Mouse (Mus musculus) limb, embryonic 10.5 days (tissue): Measurements from ENCODE around the gene Arpp21. TPM values are rescaled to one million over a fixed set of nuclear protein-coding genes. Genes with fewer than 3 reads are reported as not detected.

Experiments
- DNase-seq: peaks from one replicate; pipeline ENCODE4 v3.0.0-alpha.2; 2017; ENCODE audit warnings: low spot score
- H3K27ac ChIP-seq: fragments of 300-500 bp; sonication (generic); 2 replicates; pipeline ENCODE4 v1.5.1; 2016; ENCODE audit warnings: mild to moderate bottlenecking
- H3K27me3 ChIP-seq: fragments of 300-500 bp; sonication (generic); 2 replicates; pipeline ENCODE4 v1.6.1; 2016; ENCODE audit warnings: low read depth, mild to moderate bottlenecking; ENCODE audit not compliant: poor library complexity, severe bottlenecking
- H3K36me3 ChIP-seq: fragments of 300-500 bp; sonication (generic); 2 replicates; pipeline ENCODE4 v1.6.1; 2016; ENCODE audit warnings: mild to moderate bottlenecking, moderate library complexity
- H3K4me1 ChIP-seq: fragments of 300-500 bp; sonication (generic); 2 replicates; pipeline ENCODE4 v1.6.1; 2016
- H3K4me3 ChIP-seq: fragments of 300-500 bp; sonication (generic); 2 replicates; pipeline ENCODE4 v1.5.1; 2016; ENCODE audit warnings: mild to moderate bottlenecking, moderate library complexity
- H3K9me3 ChIP-seq: fragments of 300-500 bp; sonication (generic); replicated peaks from 2 replicates; pipeline ENCODE4 v1.6.1; 2016; ENCODE audit warnings: mild to moderate bottlenecking
- WGBS: fragments of 180-500 bp; shearing (Covaris S2); methylation state at CpG from one replicate; pipeline ENCODE4 v1.1.7; 2016; 5-methylcytosine and 5-hydroxymethylcytosine counted together
- polyA plus RNA-seq: library from polyadenylated mRNA; unstranded; fragments of >200 nt; fragmentation: Nextera tagmentation; extraction: Ambion mirVana; gene quantifications from 2 replicates; pipeline ENCODE4 v1.2.1, GENCODE M21; 2016

Arpp21 gene
- polyA plus RNA-seq, 1 experiment from 2014 or later: 1.2 TPM

DNA sequence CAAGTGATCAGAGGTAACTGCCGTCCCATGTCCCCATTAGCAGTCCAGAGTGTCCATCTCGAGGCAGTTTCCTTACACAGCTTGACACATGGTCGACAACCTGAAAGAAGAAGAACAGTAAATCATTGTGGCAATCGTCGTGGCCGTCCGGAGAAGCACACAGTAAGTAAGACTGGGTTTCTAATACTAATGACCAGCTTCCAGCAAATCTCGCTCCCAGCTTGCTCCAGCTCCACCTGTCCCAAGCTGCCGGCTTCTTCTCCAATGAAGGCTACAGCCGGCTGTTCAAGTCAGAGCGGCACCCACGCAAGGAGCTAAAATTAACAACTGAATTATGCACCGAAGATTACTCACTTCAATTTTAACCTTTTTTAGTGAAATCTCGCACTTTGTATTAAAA is 48.1 kb downstream of the Arpp21 start:
- Histone ChIP-seq H3K36me3 (no peaks in the 10 kb centered on the region), H3K4me3 (no peak overlapping the region), H3K4me1 (peaks cover 21% of the 10 kb centered on the region), H3K27me3 (0 out of 2 replicates have a peak, but pooled peaks cover 5% of the 10 kb centered on the region), H3K27ac (no peak overlapping the region; the same call in 1 of the 2 replicates), H3K9me3 (no peaks in the 10 kb centered on the region)
- DNase-seq: no peak
- WGBS: 51% methylated on average over 14 of the region's 14 CpGs

DNA sequence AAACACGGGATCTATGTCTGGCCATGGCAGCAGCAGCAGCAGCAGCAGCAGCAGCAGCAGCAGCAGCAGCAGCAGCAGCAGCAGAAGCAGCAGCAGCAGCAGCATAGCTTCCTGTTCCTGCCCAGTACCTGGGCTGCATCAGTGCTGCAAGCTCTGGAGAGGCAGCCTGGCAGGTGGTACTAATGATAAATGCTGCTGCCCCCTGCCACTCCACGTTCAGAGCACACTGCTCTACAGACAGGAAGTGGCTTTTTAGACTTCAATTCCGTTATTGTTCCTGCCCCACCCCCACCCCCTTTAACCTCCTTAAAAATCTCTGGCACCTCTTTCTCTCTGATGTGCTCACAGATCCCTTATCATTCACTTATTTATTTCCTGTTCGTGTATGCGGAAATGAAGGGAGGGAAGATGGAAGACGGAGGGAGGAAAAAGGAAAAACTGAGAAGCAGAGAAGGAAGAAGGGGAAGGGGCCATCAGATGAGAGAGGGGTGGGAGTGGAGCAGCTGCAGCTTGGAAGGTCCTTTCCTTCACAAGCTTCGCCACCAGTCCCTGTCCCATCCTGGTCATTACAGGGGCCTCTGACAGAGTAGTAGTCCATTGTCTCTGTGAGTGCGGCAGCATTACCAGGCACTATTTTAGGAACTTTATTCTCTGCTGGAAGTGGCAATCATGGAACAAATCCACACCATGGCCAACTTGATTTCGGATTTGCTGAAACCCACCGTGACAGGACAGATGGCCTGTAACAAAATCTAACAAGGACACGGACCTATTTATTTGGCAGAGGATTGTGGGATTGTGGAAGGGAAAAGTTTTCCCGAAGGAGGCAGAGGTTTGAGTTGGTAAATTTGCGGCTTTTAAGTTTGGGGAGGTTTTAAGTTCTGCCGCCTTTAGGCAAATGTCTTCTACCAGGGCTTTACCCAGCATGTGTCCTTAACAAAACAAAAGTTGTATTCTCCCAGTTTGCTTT is 49.1 kb downstream of the Arpp21 start:
- Histone ChIP-seq H3K4me1 (peaks cover 21% of the 10 kb centered on the region), H3K4me3 (0 out of 2 replicates have a peak overlapping the region, but pooled peaks have one; percentile 4), H3K36me3 (no peaks in the 10 kb centered on the region), H3K27ac (peak overlapping the region; percentile 51), H3K27me3 (0 out of 2 replicates have a peak, but pooled peaks cover 5% of the 10 kb centered on the region), H3K9me3 (no peaks in the 10 kb centered on the region)
- 32% methylated on average over 14 of the region's 14 CpGs for WGBS
- peak; percentile 40 for DNase-seq

GRCm38 (mm10) chr9:112185746-112186145 is 50.0 kb downstream of the Arpp21 start:
- Histone ChIP-seq H3K4me1 (peaks cover 21% of the 10 kb centered on the region), H3K36me3 (no peaks in the 10 kb centered on the region), H3K27ac (no peak overlapping the region), H3K27me3 (0 out of 2 replicates have a peak, but pooled peaks cover 5% of the 10 kb centered on the region), H3K9me3 (no peaks in the 10 kb centered on the region), H3K4me3 (no peak overlapping the region)
- 75% methylated on average over 10 of the region's 10 CpGs for WGBS
- DNase-seq: no peak

GRCm38 (mm10) chr9:112182738-112183137 is 53.0 kb downstream of the Arpp21 start:
- DNase-seq: no peak
- H3K27ac ChIP-seq: no peak overlapping the region
- 0 out of 2 replicates have a peak, but pooled peaks cover 5% of the 10 kb centered on the region for H3K27me3 ChIP-seq
- no peaks in the 10 kb centered on the region for H3K36me3 ChIP-seq
- WGBS: 77% methylated on average over 3 of the region's 3 CpGs
- no peak overlapping the region for H3K4me3 ChIP-seq
- peaks cover 21% of the 10 kb centered on the region for H3K4me1 ChIP-seq
- H3K9me3 ChIP-seq: no peaks in the 10 kb centered on the region

GRCm38 (mm10) chr9:112180006-112180405 is 55.7 kb downstream of the Arpp21 start:
- no peak for DNase-seq
- Histone ChIP-seq H3K4me3 (no peak overlapping the region), H3K9me3 (no peaks in the 10 kb centered on the region), H3K27ac (no peak overlapping the region), H3K27me3 (0 out of 2 replicates have a peak, but pooled peaks cover 5% of the 10 kb centered on the region), H3K4me1 (0 out of 2 replicates have a peak, but pooled peaks cover 6% of the 10 kb centered on the region), H3K36me3 (no peaks in the 10 kb centered on the region)
- 87% methylated on average over 4 of the region's 4 CpGs for WGBS

- Histone ChIP-seq H3K9me3 (no peaks in the 10 kb centered on the region), H3K27me3 (no peaks in the 10 kb centered on the region), H3K4me3 (no peak overlapping the region), H3K4me1 (0 out of 2 replicates have a peak, but pooled peaks cover 9% of the 10 kb centered on the region), H3K27ac (no peak overlapping the region), H3K36me3 (no peaks in the 10 kb centered on the region)
- no peak for DNase-seq
- WGBS: 71% methylated on average over 5 of the region's 5 CpGs
Observed at GRCm38 (mm10) chr9:112178438-112178837, 57.3 kb downstream of the Arpp21 start.

DNA sequence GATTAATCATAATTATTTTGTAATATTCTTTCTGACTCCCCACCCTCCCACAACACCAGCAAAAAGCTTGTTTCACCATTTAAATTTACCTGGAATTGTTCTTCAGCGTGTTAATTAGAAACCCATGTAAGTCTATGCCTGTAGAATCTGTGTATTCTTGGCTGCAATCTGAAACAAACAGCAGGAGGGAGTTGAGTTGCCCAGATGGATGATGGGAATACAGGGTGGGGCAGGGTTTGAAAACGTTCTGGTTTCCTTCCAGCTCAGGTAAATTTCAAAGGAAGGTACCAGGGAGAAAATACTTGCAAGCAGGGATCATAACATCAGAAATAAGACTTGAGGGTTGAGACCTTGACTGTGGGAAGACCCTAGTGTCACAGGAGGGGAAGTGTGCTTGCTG is 58.2 kb downstream of the Arpp21 start:
- no peak for DNase-seq
- Histone ChIP-seq H3K36me3 (no peaks in the 10 kb centered on the region), H3K9me3 (no peaks in the 10 kb centered on the region), H3K4me1 (0 out of 2 replicates have a peak, but pooled peaks cover 9% of the 10 kb centered on the region), H3K4me3 (no peak overlapping the region), H3K27me3 (no peaks in the 10 kb centered on the region), H3K27ac (no peak overlapping the region)
- 80% methylated on average over 2 of the region's 2 CpGs for WGBS

GRCm38 (mm10) chr9:112176317-112176716 is 59.4 kb downstream of the Arpp21 start:
- Histone ChIP-seq H3K4me1 (0 out of 2 replicates have a peak, but pooled peaks cover 9% of the 10 kb centered on the region), H3K36me3 (no peaks in the 10 kb centered on the region), H3K27ac (no peak overlapping the region), H3K27me3 (no peaks in the 10 kb centered on the region), H3K9me3 (no peaks in the 10 kb centered on the region), H3K4me3 (no peak overlapping the region)
- no peak for DNase-seq
- 66% methylated on average over 6 of the region's 6 CpGs for WGBS

DNA sequence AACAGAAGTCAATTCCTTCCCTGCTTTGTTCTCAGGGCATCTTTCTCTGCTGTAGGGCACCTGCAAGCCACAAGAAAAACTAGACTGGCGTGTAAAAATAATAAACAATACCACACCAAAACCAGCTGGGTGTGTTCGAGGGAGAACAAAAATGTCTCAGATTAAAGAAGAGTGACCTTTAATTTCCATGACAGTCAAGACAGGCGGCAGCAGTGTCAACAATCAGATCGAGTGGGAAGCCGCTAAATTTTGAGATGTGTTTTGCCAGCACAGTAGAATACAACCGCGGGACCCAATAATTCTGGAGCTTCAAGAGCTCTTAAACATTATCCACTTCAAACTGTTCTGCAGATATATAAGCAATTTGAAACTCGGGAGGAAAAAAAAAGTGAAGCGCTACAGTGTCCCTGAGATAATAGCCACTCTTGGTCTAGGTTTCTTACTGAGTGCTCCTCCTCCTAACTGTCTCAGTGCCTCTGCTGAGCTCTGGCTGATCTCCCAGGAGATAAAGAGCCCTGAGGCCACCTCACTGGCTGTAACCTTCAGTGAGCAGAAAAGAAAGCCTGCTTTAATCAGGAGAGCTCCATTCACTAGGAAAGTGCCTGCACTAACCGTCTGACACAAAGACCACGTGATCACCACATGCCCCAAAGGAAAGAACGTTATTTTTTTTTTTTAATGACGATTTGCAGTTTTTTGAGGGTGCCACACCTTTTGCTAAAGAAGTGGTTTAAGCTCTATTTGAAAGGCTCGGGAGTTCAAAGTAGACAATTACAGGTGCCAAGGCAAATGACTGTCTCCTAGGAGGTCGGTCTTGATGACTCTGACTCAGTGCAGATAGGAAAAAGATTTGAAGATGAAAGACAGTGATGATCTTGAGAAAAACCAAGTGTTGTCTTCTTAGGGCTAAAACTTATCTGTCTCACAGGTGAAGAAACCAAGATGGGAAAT is 61.1 kb downstream of the Arpp21 start:
- no peak for DNase-seq
- 0 out of 2 replicates have a peak, but pooled peaks cover 9% of the 10 kb centered on the region for H3K4me1 ChIP-seq
- no peaks in the 10 kb centered on the region for H3K9me3 ChIP-seq
- no peaks in the 10 kb centered on the region for H3K36me3 ChIP-seq
- no peak overlapping the region for H3K27ac ChIP-seq
- no peaks in the 10 kb centered on the region for H3K27me3 ChIP-seq
- no peak overlapping the region for H3K4me3 ChIP-seq
- WGBS: 40% methylated on average over 15 of the region's 15 CpGs

- no peak for DNase-seq
- Histone ChIP-seq H3K9me3 (no peaks in the 10 kb centered on the region), H3K27ac (no peak overlapping the region), H3K4me1 (0 out of 2 replicates have a peak, but pooled peaks cover 9% of the 10 kb centered on the region), H3K4me3 (no peak overlapping the region), H3K27me3 (no peaks in the 10 kb centered on the region), H3K36me3 (no peaks in the 10 kb centered on the region)
- WGBS: 90% methylated on average over 5 of the region's 5 CpGs
Observed at GRCm38 (mm10) chr9:112173778-112174177, 62.0 kb downstream of the Arpp21 start.

- H3K4me3 ChIP-seq: no peak overlapping the region
- no peak overlapping the region for H3K27ac ChIP-seq
- no peak for DNase-seq
- H3K36me3 ChIP-seq: no peaks in the 10 kb centered on the region
- 89% methylated on average over 4 of the region's 4 CpGs for WGBS
- no peaks in the 10 kb centered on the region for H3K9me3 ChIP-seq
- H3K27me3 ChIP-seq: no peaks in the 10 kb centered on the region
- H3K4me1 ChIP-seq: no peaks in the 10 kb centered on the region
Observed at GRCm38 (mm10) chr9:112164677-112165076, 71.1 kb downstream of the Arpp21 start.

DNA sequence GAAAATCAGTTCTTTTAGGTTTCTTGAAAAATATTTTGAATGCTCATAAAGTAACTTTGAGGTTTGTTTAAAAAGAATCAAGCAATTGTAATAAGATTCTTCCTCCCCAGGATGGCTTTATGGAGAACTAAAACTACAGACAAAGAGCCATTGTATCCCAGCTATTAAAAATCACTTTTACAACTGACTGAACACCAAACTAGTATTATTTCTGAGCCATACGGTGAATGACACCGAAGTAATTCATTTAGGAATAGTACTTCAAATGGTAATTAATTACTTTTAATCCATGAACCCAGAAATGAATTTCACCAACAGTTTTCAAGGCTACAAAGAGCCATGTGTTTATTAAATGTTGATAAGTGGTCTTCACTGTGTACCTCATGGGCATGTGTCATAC is 74.8 kb downstream of the Arpp21 start:
- H3K4me1 ChIP-seq: no peaks in the 10 kb centered on the region
- no peaks in the 10 kb centered on the region for H3K36me3 ChIP-seq
- no peaks in the 10 kb centered on the region for H3K9me3 ChIP-seq
- no peak overlapping the region for H3K27ac ChIP-seq
- no peak overlapping the region for H3K4me3 ChIP-seq
- H3K27me3 ChIP-seq: no peaks in the 10 kb centered on the region
- DNase-seq: no peak
- 96% methylated on average over 2 of the region's 2 CpGs for WGBS
